In the genomic region with DNA sequence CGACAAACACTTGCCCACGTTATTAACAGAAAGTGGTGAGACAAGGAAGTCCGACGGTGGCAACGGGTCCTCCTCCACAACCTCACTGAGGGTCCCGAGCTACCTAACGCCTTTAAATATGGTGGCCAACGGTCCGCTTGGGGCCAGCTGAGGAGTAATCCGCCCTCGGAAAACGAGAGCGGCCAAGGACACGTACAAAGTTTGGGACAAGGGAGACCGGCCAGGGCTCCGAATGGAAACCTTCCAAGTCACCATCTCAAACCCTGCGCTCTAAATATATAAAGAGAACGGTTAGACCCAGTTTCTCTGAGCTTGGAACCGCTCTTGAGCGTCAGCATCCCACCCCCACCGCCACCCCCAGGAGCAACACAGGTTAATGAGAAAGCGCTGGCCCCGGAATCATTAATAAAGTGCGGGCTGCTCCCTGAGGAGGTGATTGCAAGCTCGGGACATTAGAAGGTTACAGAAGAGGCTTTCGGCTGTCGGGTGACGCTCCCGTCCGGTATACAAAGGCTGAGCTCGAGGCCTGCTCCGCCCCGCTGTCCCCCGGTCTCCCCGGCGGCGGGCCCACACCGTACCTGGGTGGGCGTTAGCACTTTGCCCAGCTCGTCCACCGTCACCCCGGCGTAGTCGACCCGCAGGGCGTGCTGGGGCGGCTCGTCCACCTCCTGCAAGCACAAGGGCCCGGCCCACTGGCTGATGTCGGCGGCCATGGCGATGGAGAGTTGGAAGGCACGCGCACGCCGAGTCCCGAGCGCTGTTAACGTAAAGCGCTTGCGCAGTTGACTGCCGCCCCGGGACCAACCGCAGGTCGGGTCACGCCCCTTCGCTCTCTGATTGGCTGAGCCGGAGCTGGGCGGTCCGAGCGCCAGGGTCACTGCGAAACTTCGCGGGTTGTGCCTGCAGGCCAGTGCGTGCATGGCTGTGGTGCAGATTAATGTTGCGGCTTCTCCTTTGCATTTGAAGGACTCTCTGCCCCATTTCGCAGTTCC, we compare ENCODE assay signal across 8 mouse cellular contexts. TPM values are rescaled to one million over a fixed set of nuclear protein-coding genes. Genes with fewer than 3 reads are reported as not detected.
DNase-seq lines count a peak whose midpoint lies in the region; ATAC-seq lines count a peak whose summit lies in the region.

A gene (minus strand): TSS at position 795 of the 992 bp plus-strand sequence.

- H3K9ac ChIP-seq in hindbrain, embryonic 16.5 days (ENCODE audit: low read depth, low read length): peak within 1 kb of the TSS; percentile 79

- H3K4me2 ChIP-seq in hindbrain, embryonic 16.5 days (ENCODE audit: low read length): peak within 1 kb of the TSS; percentile 73

- WGBS in hindbrain, embryonic 16.5 days: 1% methylated on average over 63 of the region's 77 CpGs
- under 1% methylated on average over 56 of the region's 77 CpGs for WGBS in macrophage (ENCODE audit: missing documents)

- peak within 1 kb of the TSS; percentile 63 for H3K27ac ChIP-seq in hindbrain, embryonic 16.5 days (ENCODE audit: low read depth, low read length)
- peak within 1 kb of the TSS; percentile 39 for H3K27ac ChIP-seq in macrophage

- peaks cover 2% of the 10 kb centered on the region; the same call in 1 of the 2 replicates for H3K36me3 ChIP-seq in hindbrain, embryonic 16.5 days (ENCODE audit: control insufficient read depth, insufficient read depth, low read length)
- H3K36me3 ChIP-seq in macrophage (ENCODE audit: inconsistent target): peaks cover 6% of the 10 kb centered on the region; the same call in 1 of the 2 replicates

- peak; percentile 97 for ATAC-seq in hindbrain, embryonic 16.5 days

- peaks cover 13% of the 10 kb centered on the region for H3K79me2 ChIP-seq in macrophage (ENCODE audit: inconsistent target)

- H3K4me1 ChIP-seq in hindbrain, embryonic 16.5 days (ENCODE audit: control insufficient read depth, insufficient read depth, low read depth, low read length): peaks cover 22% of the 10 kb centered on the region

- DNase-seq in T-cell, adult 2 months (ENCODE audit: low spot score): peak; percentile 92
- peak; percentile 94 to 95 for DNase-seq in cerebellum, postnatal 36 days
- peak; percentile 98 for DNase-seq in gastrocnemius, adult 18-20 months (ENCODE audit: low spot score)
- DNase-seq in left cerebral cortex, adult 18-20 months (ENCODE audit: low spot score in 2 of 2): peak; percentile 94 to 96
- DNase-seq in right cerebral cortex, adult 18-20 months: peak; percentile 96
- DNase-seq in urinary bladder, postnatal 10 days (ENCODE audit: low spot score): peak; percentile 81

- no peaks in the 10 kb centered on the region for H3K9me3 ChIP-seq in hindbrain, embryonic 16.5 days (ENCODE audit: control insufficient read depth, low read length)

- no peaks in the 10 kb centered on the region for H3K27me3 ChIP-seq in hindbrain, embryonic 16.5 days (replicated peaks; ENCODE audit: control insufficient read depth, insufficient read depth, low read length)

- peak within 1 kb of the TSS; percentile 76 for H3K4me3 ChIP-seq in hindbrain, embryonic 16.5 days (ENCODE audit: low read length)
- peak within 1 kb of the TSS; percentile 89 for H3K4me3 ChIP-seq in macrophage (ENCODE audit: inconsistent target)

RNA-seq across cellular contexts. Expression of the gene that starts here (rescaled TPM):
- total RNA-seq in gastrocnemius, adult 18-20 months (2021): 100 to 1,000 TPM; 335 to 380 TPM
- polyA plus RNA-seq in hindbrain, embryonic 16.5 days (2015; fragmentation: Nextera tagmentation; extraction: Ambion mirVana): 1,116 and 1,205 TPM in 2 replicates
- total RNA-seq in left cerebral cortex, adult 18-20 months (2021): 100 to 1,000 TPM; 712 to 741 TPM
- 10 to 100 TPM in 5 of 26 experiments, 1 to 10 TPM in 21; 1.4 to 39.1 (median 7.3) TPM for total RNA-seq in macrophage (2018; cell fraction: chromatin; rRNA removed)
- total RNA-seq in macrophage (2018; cell fraction: cytosol; rRNA removed): 100 to 1,000 TPM in 19 of 26 experiments, 10 to 100 TPM in 7; 91.2 to 225 (median 146) TPM
- total RNA-seq in macrophage (2018; cell fraction: nucleus; rRNA removed): 10 to 100 TPM; 18.3 to 51.6 (median 27.1) TPM
- 88.4 to 216 TPM (median 189 TPM) in 3 replicates for polyA plus RNA-seq in macrophage (2018)

Comparison
In these comparisons a context has a peak if more than half of its experiments do, and no peak if none do; other contexts are left out.
1. Peak in every context shown above with its lines: DNase-seq, ATAC-seq, H3K4me3 ChIP-seq and H3K27ac ChIP-seq.